Mouse (Mus musculus) neutrophil, adult 5-6 weeks (primary cell): ENCODE results near the gene Angpt4. TPM values are rescaled to one million over a fixed set of nuclear protein-coding genes. Genes with fewer than 3 reads are reported as not detected.

Source experiments
- total RNA-seq: library from RNA; stranded (forward); fragments of 200-1000 nt; gene quantifications from 2 replicates; pipeline ENCODE4 v1.2.3, GENCODE M21; 2017

Angpt4 gene
- total RNA-seq, 1 experiment from 2014 or later = not detected

Other genes starting within 250 kb of the Angpt4 start
- gene Rad21l, start 242.7 kb upstream of the Angpt4 start, total RNA-seq = not detected in 2 replicates
- not detected in 2 replicates for gene Tmem74b, start 209.2 kb upstream of the Angpt4 start, total RNA-seq
- 11.4 and 13.3 TPM in 2 replicates for gene Psmf1, start 167.0 kb upstream of the Angpt4 start, total RNA-seq
- gene Rspo4, start 68.3 kb upstream of the Angpt4 start, total RNA-seq = not detected in 2 replicates
- 5.3 and 7.4 TPM in 2 replicates for gene Fam110a, start 69.0 kb downstream of the Angpt4 start, total RNA-seq
- gene Slc52a3, start 85.3 kb downstream of the Angpt4 start, total RNA-seq = 1.4 and 1.5 TPM in 2 replicates
- not detected in 2 replicates for gene Scrt2, start 170.3 kb downstream of the Angpt4 start, total RNA-seq
- gene Srxn1, start 194.3 kb downstream of the Angpt4 start, total RNA-seq = 3.6 TPM in 2 replicates
- gene Tcf15, start 232.4 kb downstream of the Angpt4 start, total RNA-seq = not detected in 2 replicates